Mouse (Mus musculus): ENCODE measurements around the gene Usp5. TPM values are rescaled to one million over a fixed set of nuclear protein-coding genes. Genes with fewer than 3 reads are reported as not detected.

Usp5 gene
- 200 and 209 TPM in 2 replicates for polyA plus RNA-seq (2016; fragmentation: Nextera tagmentation; extraction: Ambion mirVana)

- Histone ChIP-seq H3K9me3 (replicated peaks) (no peaks in the 10 kb centered on the region), H3K4me1 (peaks cover 34% of the 10 kb centered on the region), H3K27ac (peak within 1 kb of the TSS; percentile 90), H3K27me3 (ENCODE audit: low read depth, poor library complexity, severe bottlenecking) (no peaks in the 10 kb centered on the region), H3K36me3 (peaks cover 64% of the 10 kb centered on the region), H3K4me3 (peak within 1 kb of the TSS; percentile 80)
- peak; percentile 96 for DNase-seq (ENCODE audit: low spot score)
- WGBS, result under 1% methylated on average over 55 of the region's 55 CpGs
These were observed at the start of gene Usp5, which contains the start of gene Cdca3 for GRCm38 (mm10) chr6:124828868-124829798. TSS of gene Usp5 (minus strand) at chr6:124829484. TSS of gene Cdca3 (plus strand) at chr6:124829547.

GRCm38 (mm10) chr6:124874348-124874747, 45.1 kb upstream of the Usp5 start:
- DNase-seq (ENCODE audit: low spot score), result no peak
- H3K27me3 ChIP-seq (ENCODE audit: low read depth, poor library complexity, severe bottlenecking), result no peaks in the 10 kb centered on the region
- no peak overlapping the region for H3K27ac ChIP-seq
- H3K9me3 ChIP-seq (replicated peaks), result no peaks in the 10 kb centered on the region
- no peaks in the 10 kb centered on the region for H3K36me3 ChIP-seq
- no peaks in the 10 kb centered on the region for H3K4me1 ChIP-seq
- 46% methylated on average over 3 of the region's 3 CpGs for WGBS
- H3K4me3 ChIP-seq, result no peak overlapping the region

DNA sequence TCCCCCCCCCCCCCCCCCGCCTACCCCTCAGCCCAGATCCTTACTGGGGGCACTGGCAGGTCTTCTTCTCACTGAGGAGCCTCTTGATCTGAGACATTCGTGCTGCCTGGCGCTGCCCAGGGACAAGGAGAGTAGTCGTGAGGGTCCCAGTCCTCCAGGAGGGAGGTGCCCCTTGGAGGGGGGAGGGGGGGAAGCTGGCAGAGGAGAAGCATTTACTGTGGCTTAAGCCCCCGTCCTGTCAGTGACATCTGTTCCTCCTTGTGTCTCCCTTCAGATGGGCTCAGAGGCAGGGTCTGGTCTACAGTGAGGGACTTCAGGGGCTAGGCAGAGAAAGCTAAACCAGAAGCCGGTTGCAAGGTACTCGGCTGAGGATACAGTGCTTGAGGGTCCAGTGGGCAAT, 37.3 kb upstream of the Usp5 start:
- Histone ChIP-seq H3K4me3 (no peak overlapping the region), H3K4me1 (peaks cover 41% of the 10 kb centered on the region), H3K27me3 (ENCODE audit: low read depth, poor library complexity, severe bottlenecking) (peaks cover 62% of the 10 kb centered on the region), H3K9me3 (replicated peaks) (no peaks in the 10 kb centered on the region), H3K27ac (peak overlapping the region; percentile 17; the same call in 1 of the 2 replicates), H3K36me3 (no peaks in the 10 kb centered on the region)
- no peak for DNase-seq (ENCODE audit: low spot score)
- 59% methylated on average over 6 of the region's 7 CpGs for WGBS

GRCm38 (mm10) chr6:124865766-124866362, 36.6 kb upstream of the Usp5 start:
- Histone ChIP-seq H3K4me3 (no peak overlapping the region), H3K27ac (peak overlapping the region; percentile 17; the same call in 1 of the 2 replicates), H3K36me3 (peaks cover 3% of the 10 kb centered on the region; the same call in 1 of the 2 replicates), H3K4me1 (peaks cover 48% of the 10 kb centered on the region), H3K9me3 (replicated peaks) (no peaks in the 10 kb centered on the region), H3K27me3 (ENCODE audit: low read depth, poor library complexity, severe bottlenecking) (peaks cover 69% of the 10 kb centered on the region)
- no peak for DNase-seq (ENCODE audit: low spot score)
- 54% methylated on average over 18 of the region's 18 CpGs for WGBS

GRCm38 (mm10) chr6:124863658-124864298, 34.5 kb upstream of the Usp5 start, which contains the start of gene Gpr162:
TSS of gene Gpr162 (minus strand) at chr6:124863983.
- WGBS, result 1% methylated on average over 35 of the region's 43 CpGs
- Histone ChIP-seq H3K9me3 (replicated peaks) (no peaks in the 10 kb centered on the region), H3K4me3 (peak within 1 kb of the TSS; percentile 68), H3K27ac (peak within 1 kb of the TSS; percentile 88), H3K36me3 (peaks cover 3% of the 10 kb centered on the region; the same call in 1 of the 2 replicates), H3K27me3 (ENCODE audit: low read depth, poor library complexity, severe bottlenecking) (peaks cover 90% of the 10 kb centered on the region), H3K4me1 (peaks cover 66% of the 10 kb centered on the region)
- peak; percentile 82 for DNase-seq (ENCODE audit: low spot score)

GRCm38 (mm10) chr6:124863125-124863657, 33.9 kb upstream of the Usp5 start:
- Histone ChIP-seq H3K4me3 (peak overlapping the region; percentile 68), H3K4me1 (peaks cover 71% of the 10 kb centered on the region), H3K36me3 (peaks cover 3% of the 10 kb centered on the region; the same call in 1 of the 2 replicates), H3K27ac (peak overlapping the region; percentile 88), H3K27me3 (ENCODE audit: low read depth, poor library complexity, severe bottlenecking) (peaks cover 96% of the 10 kb centered on the region), H3K9me3 (replicated peaks) (no peaks in the 10 kb centered on the region)
- no peak for DNase-seq (ENCODE audit: low spot score)
- WGBS, result 2% methylated on average over 9 of the region's 16 CpGs

- peaks cover 3% of the 10 kb centered on the region; the same call in 1 of the 2 replicates for H3K36me3 ChIP-seq
- no peak for DNase-seq (ENCODE audit: low spot score)
- H3K27ac ChIP-seq, result peak overlapping the region; percentile 88
- H3K4me1 ChIP-seq, result peaks cover 78% of the 10 kb centered on the region
- peaks cover 95% of the 10 kb centered on the region for H3K27me3 ChIP-seq (ENCODE audit: low read depth, poor library complexity, severe bottlenecking)
- no peaks in the 10 kb centered on the region for H3K9me3 ChIP-seq (replicated peaks)
- peak overlapping the region; percentile 68 for H3K4me3 ChIP-seq
- WGBS, result 15% methylated on average over 8 of the region's 8 CpGs
These were observed 33.3 kb upstream of the Usp5 start for GRCm38 (mm10) chr6:124862406-124863124.

GRCm38 (mm10) chr6:124861802-124862201, 32.5 kb upstream of the Usp5 start:
- Histone ChIP-seq H3K4me3 (no peak overlapping the region), H3K9me3 (replicated peaks) (no peaks in the 10 kb centered on the region), H3K27me3 (ENCODE audit: low read depth, poor library complexity, severe bottlenecking) (peaks cover 87% of the 10 kb centered on the region), H3K36me3 (peaks cover 3% of the 10 kb centered on the region; the same call in 1 of the 2 replicates), H3K4me1 (peaks cover 85% of the 10 kb centered on the region), H3K27ac (no peak overlapping the region)
- WGBS, result 56% methylated on average over 3 of the region's 3 CpGs
- DNase-seq (ENCODE audit: low spot score), result no peak

DNA sequence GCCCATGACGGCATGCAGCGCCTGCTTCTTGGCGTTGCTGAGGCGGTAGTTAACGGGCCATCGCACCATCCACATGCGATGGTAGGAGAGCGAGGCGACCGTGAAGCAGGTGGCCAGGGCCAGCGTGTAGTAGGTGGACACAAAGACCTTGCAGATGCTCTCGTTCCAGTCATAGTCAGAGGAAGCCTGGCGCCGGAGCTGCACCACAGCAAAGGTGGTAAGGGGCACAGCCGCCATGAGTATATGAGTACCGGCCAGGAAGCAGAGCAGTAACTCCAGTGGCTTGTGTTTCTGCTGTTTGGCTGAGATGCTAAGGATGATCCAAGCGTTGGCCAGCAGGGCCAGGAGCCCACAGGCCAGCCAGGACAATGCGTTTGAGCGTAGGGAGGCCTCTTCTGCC, 32.0 kb upstream of the Usp5 start:
- peak overlapping the region; percentile 51; the same call in 1 of the 2 replicates for H3K27ac ChIP-seq
- H3K9me3 ChIP-seq (replicated peaks), result no peaks in the 10 kb centered on the region
- DNase-seq (ENCODE audit: low spot score), result no peak
- 82% methylated on average over 19 of the region's 19 CpGs for WGBS
- H3K27me3 ChIP-seq (ENCODE audit: low read depth, poor library complexity, severe bottlenecking), result peaks cover 82% of the 10 kb centered on the region
- H3K4me3 ChIP-seq, result no peak overlapping the region
- peaks cover 3% of the 10 kb centered on the region; the same call in 1 of the 2 replicates for H3K36me3 ChIP-seq
- peaks cover 86% of the 10 kb centered on the region for H3K4me1 ChIP-seq

- Histone ChIP-seq H3K4me1 (peaks cover 86% of the 10 kb centered on the region), H3K27me3 (ENCODE audit: low read depth, poor library complexity, severe bottlenecking) (peaks cover 75% of the 10 kb centered on the region), H3K27ac (no peak overlapping the region), H3K4me3 (no peak overlapping the region), H3K9me3 (replicated peaks) (no peaks in the 10 kb centered on the region), H3K36me3 (peaks cover 3% of the 10 kb centered on the region; the same call in 1 of the 2 replicates)
- DNase-seq (ENCODE audit: low spot score), result no peak
- 86% methylated on average over 9 of the region's 9 CpGs for WGBS
These were observed 31.2 kb upstream of the Usp5 start for GRCm38 (mm10) chr6:124860511-124860910.

- Histone ChIP-seq H3K36me3 (peaks cover 8% of the 10 kb centered on the region), H3K9me3 (replicated peaks) (no peaks in the 10 kb centered on the region), H3K27ac (peak overlapping the region; percentile 56), H3K27me3 (ENCODE audit: low read depth, poor library complexity, severe bottlenecking) (peaks cover 71% of the 10 kb centered on the region), H3K4me3 (peak overlapping the region; percentile 20; the same call in 1 of the 2 replicates), H3K4me1 (peaks cover 93% of the 10 kb centered on the region)
- WGBS, result 12% methylated on average over 12 of the region's 12 CpGs
- peak; percentile 89 for DNase-seq (ENCODE audit: low spot score)
These were observed 30.4 kb upstream of the Usp5 start for GRCm38 (mm10) chr6:124859725-124860124.

Measured in limb, embryonic 10.5 days (tissue).